Mouse (Mus musculus) MEL (cell line): ENCODE results near the gene Bckdhb. TPM values are rescaled to one million over a fixed set of nuclear protein-coding genes. Genes with fewer than 3 reads are reported as not detected.

Experiments used
- DNase-seq: peaks from one replicate; pipeline ENCODE4 v3.0.0; 2011; ENCODE audit warnings: low read depth, low spot score
- H3K27ac ChIP-seq: 2 replicates; pipeline ENCODE4 v1.5.1; 2012; ENCODE audit warnings: low read depth, mild to moderate bottlenecking, control low read depth, low read length, moderate library complexity; ENCODE audit not compliant: control insufficient read depth
- H3K27me3 ChIP-seq, 2 experiments: fragments of 150-350 bp in 1 of 2; sonication (generic) in 1 of 2; 2 replicates each; pipeline ENCODE4 v1.6.1; 2012; ENCODE audit warnings: low read length in 2 of 2, mild to moderate bottlenecking in 2 of 2, improper control_type of control experiment in 1 of 2, moderate library complexity in 1 of 2; ENCODE audit not compliant: insufficient read depth in 2 of 2, control insufficient read depth in 1 of 2
- H3K36me3 ChIP-seq, 2 experiments: 2 replicates each; pipeline ENCODE4 v1.6.1; 2012 to 2014; ENCODE audit warnings: low read length in 2 of 2, improper control_type of control experiment in 1 of 2, inconsistent platforms in 1 of 2, mild to moderate bottlenecking in 1 of 2; ENCODE audit not compliant: insufficient read depth in 2 of 2, control insufficient read depth in 1 of 2
- H3K4me1 ChIP-seq, 2 experiments: fragments of 150-350 bp in 1 of 2; sonication (generic) in 1 of 2; 2 replicates each; pipeline ENCODE4 v1.6.1; 2012; ENCODE audit warnings: low read length in 2 of 2, improper control_type of control experiment in 1 of 2, mild to moderate bottlenecking in 1 of 2; ENCODE audit not compliant: insufficient read depth in 2 of 2, control insufficient read depth in 1 of 2
- H3K4me3 ChIP-seq, 2 experiments: fragments of 150-350 bp in 1 of 2; sonication (generic) in 1 of 2; 2 replicates each; pipeline ENCODE4 v1.5.1; 2012; ENCODE audit warnings: low read depth in 2 of 2, low read length in 2 of 2, mild to moderate bottlenecking in 2 of 2, moderate library complexity in 2 of 2, control low read depth in 1 of 2, improper control_type of control experiment in 1 of 2; ENCODE audit not compliant: control insufficient read depth in 1 of 2, insufficient read depth in 1 of 2
- H3K79me2 ChIP-seq: 2 replicates; pipeline ENCODE4 v1.6.1; 2012; ENCODE audit warnings: mild to moderate bottlenecking, low read length, moderate library complexity; ENCODE audit not compliant: control insufficient read depth, poor library complexity, insufficient read depth
- H3K9ac ChIP-seq: 2 replicates; pipeline ENCODE4 v1.6.1; 2012; ENCODE audit warnings: low read depth, mild to moderate bottlenecking, control low read depth, low read length, moderate library complexity; ENCODE audit not compliant: control insufficient read depth, poor library complexity, severe bottlenecking
- H3K9me3 ChIP-seq: fragments of 150-350 bp; sonication (generic); replicated peaks from 2 replicates; pipeline ENCODE4 v1.6.1; 2012; ENCODE audit warnings: mild to moderate bottlenecking, low read length, improper control_type of control experiment, moderate library complexity; ENCODE audit not compliant: insufficient read depth
- BHLHE40 ChIP-seq: IDR thresholded peaks from 2 replicates; pipeline ENCODE4 v1.6.1; 2012; ENCODE audit warnings: low read depth, mild to moderate bottlenecking, inconsistent platforms, low read length, improper control_type of control experiment, borderline replicate concordance
- CHD2 ChIP-seq: IDR thresholded peaks from 2 replicates; pipeline ENCODE4 v1.6.1; 2011; ENCODE audit warnings: low read length, improper control_type of control experiment
- CTCF ChIP-seq, 3 experiments: IDR thresholded peaks in 2 of 3; conservative IDR thresholded peaks in 1 of 3; 2 replicates each; pipeline ENCODE4 v1.5.1; 2011 to 2012; ENCODE audit warnings: low read length in 3 of 3, low read depth in 2 of 3, mild to moderate bottlenecking in 2 of 3, improper control_type of control experiment in 1 of 3, inconsistent platforms in 1 of 3, mixed read lengths in 1 of 3, moderate library complexity in 1 of 3; ENCODE audit not compliant: control insufficient read depth in 1 of 3, insufficient read depth in 1 of 3, poor library complexity in 1 of 3, severe bottlenecking in 1 of 3
- E2F4 ChIP-seq: IDR thresholded peaks from 2 replicates; pipeline ENCODE4 v1.6.1; 2011; ENCODE audit warnings: low read depth, low read length, improper control_type of control experiment, borderline replicate concordance
- EP300 ChIP-seq, 2 experiments: IDR thresholded peaks; 2 replicates each; pipeline ENCODE4 v1.6.1; 2011; ENCODE audit warnings: improper control_type of control experiment in 2 of 2, low read length in 2 of 2, low read depth in 1 of 2, mild to moderate bottlenecking in 1 of 2
- ETS1 ChIP-seq: IDR thresholded peaks from 2 replicates; pipeline ENCODE4 v1.6.1; 2012; ENCODE audit warnings: low read depth, mild to moderate bottlenecking, inconsistent platforms, low read length, improper control_type of control experiment, moderate library complexity
- GATA1 ChIP-seq: IDR thresholded peaks from 2 replicates; pipeline ENCODE4 v1.6.1; 2011; ENCODE audit warnings: low read depth, low read length, improper control_type of control experiment
- HCFC1 ChIP-seq: IDR thresholded peaks from 2 replicates; pipeline ENCODE4 v1.6.1; 2012; ENCODE audit warnings: low read depth, mild to moderate bottlenecking, inconsistent platforms, low read length, improper control_type of control experiment, moderate library complexity
- JUND ChIP-seq: IDR thresholded peaks from 2 replicates; pipeline ENCODE4 v1.6.1; 2011; ENCODE audit warnings: low read depth, mild to moderate bottlenecking, improper control_type of control experiment, low read length
- KAT2A ChIP-seq: conservative IDR thresholded peaks from 2 replicates; pipeline ENCODE4 v1.6.1; 2012; ENCODE audit warnings: low read depth, low read length, improper control_type of control experiment, inconsistent platforms
- MAFK ChIP-seq: IDR thresholded peaks from 2 replicates; pipeline ENCODE4 v1.6.1; 2011; ENCODE audit warnings: low read depth, mild to moderate bottlenecking, low read length, improper control_type of control experiment, borderline replicate concordance
- MAZ ChIP-seq: IDR thresholded peaks from 2 replicates; pipeline ENCODE4 v1.6.1; 2012; ENCODE audit warnings: low read depth, mild to moderate bottlenecking, inconsistent platforms, low read length, improper control_type of control experiment
- MEF2A ChIP-seq: IDR thresholded peaks from 2 replicates; pipeline ENCODE4 v1.6.1; 2014; ENCODE audit warnings: low read depth, mild to moderate bottlenecking, inconsistent platforms, low read length, improper control_type of control experiment; ENCODE audit not compliant: poor library complexity, insufficient replicate concordance, severe bottlenecking; ENCODE audit errors: extremely low read depth
- MXI1 ChIP-seq: IDR thresholded peaks from 2 replicates; pipeline ENCODE4 v1.6.1; 2011; ENCODE audit warnings: mild to moderate bottlenecking, low read depth, low read length, improper control_type of control experiment
- MYB ChIP-seq: IDR thresholded peaks from 2 replicates; pipeline ENCODE4 v1.6.1; 2011; ENCODE audit warnings: mild to moderate bottlenecking, low read depth, low read length, improper control_type of control experiment
- MYC ChIP-seq: IDR thresholded peaks from 2 replicates; pipeline ENCODE4 v1.6.1; 2011; ENCODE audit warnings: low read depth, mild to moderate bottlenecking, low read length, improper control_type of control experiment, moderate library complexity
- POLR2A ChIP-seq, 2 experiments: IDR thresholded peaks; 2 replicates each; pipeline ENCODE4 v1.6.1; 2011 to 2012; ENCODE audit warnings: low read length in 2 of 2, mild to moderate bottlenecking in 2 of 2, control low read depth in 1 of 2, improper control_type of control experiment in 1 of 2, low read depth in 1 of 2, moderate library complexity in 1 of 2; ENCODE audit not compliant: control insufficient read depth in 1 of 2, insufficient read depth in 1 of 2, poor library complexity in 1 of 2
- POLR2AphosphoS2 ChIP-seq: IDR thresholded peaks from 2 replicates; pipeline ENCODE4 v1.6.1; 2011; ENCODE audit warnings: low read length, improper control_type of control experiment
- RCOR1 ChIP-seq: IDR thresholded peaks from 2 replicates; pipeline ENCODE4 v1.6.1; 2012; ENCODE audit warnings: low read depth, mild to moderate bottlenecking, inconsistent platforms, low read length, improper control_type of control experiment
- SIN3A ChIP-seq: IDR thresholded peaks from 2 replicates; pipeline ENCODE4 v1.6.1; 2012; ENCODE audit warnings: low read length, improper control_type of control experiment, inconsistent platforms
- SMC3 ChIP-seq: IDR thresholded peaks from 2 replicates; pipeline ENCODE4 v1.6.1; 2011; ENCODE audit warnings: low read depth, low read length, improper control_type of control experiment
- TAL1 ChIP-seq: IDR thresholded peaks from 2 replicates; pipeline ENCODE4 v1.6.1; 2012; ENCODE audit warnings: mild to moderate bottlenecking, inconsistent platforms, low read length, moderate library complexity, mixed read lengths
- TCF12 ChIP-seq: IDR thresholded peaks from 2 replicates; pipeline ENCODE4 v1.6.1; 2014; ENCODE audit warnings: low read depth, mild to moderate bottlenecking, inconsistent platforms, low read length, improper control_type of control experiment, moderate library complexity
- USF1 ChIP-seq: IDR thresholded peaks from 2 replicates; pipeline ENCODE4 v1.6.1; 2014; ENCODE audit warnings: low read depth, mild to moderate bottlenecking, inconsistent platforms, low read length, improper control_type of control experiment, moderate library complexity
- ZMIZ1 ChIP-seq: IDR thresholded peaks from 2 replicates; pipeline ENCODE4 v1.6.1; 2012; ENCODE audit warnings: low read depth, mild to moderate bottlenecking, inconsistent platforms, low read length, improper control_type of control experiment, moderate library complexity
- ZNF384 ChIP-seq: IDR thresholded peaks from 2 replicates; pipeline ENCODE4 v1.6.1; 2012; ENCODE audit warnings: low read depth, mild to moderate bottlenecking, inconsistent platforms, low read length, improper control_type of control experiment
- polyA plus RNA-seq, 2 experiments: library from polyadenylated mRNA; stranded (reverse) in 1 of 2; unstranded in 1 of 2; fragments of >175 nt in 1 of 2; fragments of >200 nt in 1 of 2; gene quantifications; 2 replicates each; pipeline versions ENCODE4 v1.2.1 to v1.2.4; 2012; ENCODE audit warnings: low replicate concordance in 2 of 2, low read depth in 1 of 2; ENCODE audit not compliant: insufficient read length in 2 of 2, insufficient read depth in 1 of 2, missing spikeins in 1 of 2
- total RNA-seq: library from RNA; depleted of rRNA; stranded (reverse); fragments of 300-350 nt; gene quantifications from 2 replicates; pipeline ENCODE4 v1.2.3, GENCODE M21; 2012

Bckdhb gene
- total and polyA plus RNA-seq, 3 experiments: 15.9 to 26.6 TPM; not detected in 1

GRCm38 (mm10) chr9:84107045-84107813 is 182.3 kb downstream of the Bckdhb start:
- DNase-seq: no peak
- peaks cover 6 to 24% of the 10 kb centered on the region in 2 experiments for H3K4me1 ChIP-seq
- no peaks in the 10 kb centered on the region for H3K79me2 ChIP-seq
- no peak overlapping the region for H3K27ac ChIP-seq
- H3K36me3 ChIP-seq: peaks cover 0 to 18% of the 10 kb centered on the region in 2 experiments; a peak in 2 of 4 replicates
- no peaks in the 10 kb centered on the region for H3K9me3 ChIP-seq
- H3K9ac ChIP-seq: no peak overlapping the region
- no peak overlapping the region for H3K4me3 ChIP-seq
- TF ChIP-seq TAL1: no peak
- TF ChIP-seq MAFK: no peak
- TF ChIP-seq CTCF (IDR thresholded peaks at IDR 0.05 in 2 of 3, conservative IDR thresholded peaks at IDR 0.05 in 1 of 3; ENCODE audit: control insufficient read depth in 1 of 3, insufficient read depth in 1 of 3, low read depth in 2 of 3, low read length in 3 of 3, poor library complexity in 1 of 3, severe bottlenecking in 1 of 3): no peak
- no peak for TF ChIP-seq MEF2A
- TF ChIP-seq E2F4: no peak
- no peak for TF ChIP-seq POLR2A (IDR thresholded peaks at IDR 0.05; ENCODE audit: control insufficient read depth in 1 of 2, insufficient read depth in 1 of 2, low read depth in 1 of 2, low read length in 2 of 2, poor library complexity in 1 of 2)
- no peak for TF ChIP-seq MXI1
- no peak for TF ChIP-seq EP300 (IDR thresholded peaks at IDR 0.05; ENCODE audit: low read depth in 1 of 2, low read length in 2 of 2)
- TF ChIP-seq ZNF384: no peak
- TF ChIP-seq USF1: no peak
- TF ChIP-seq HCFC1: no peak
- TF ChIP-seq ZMIZ1: no peak
- TF ChIP-seq RCOR1: no peak
- no peaks in the 10 kb centered on the region for H3K27me3 ChIP-seq

DNA sequence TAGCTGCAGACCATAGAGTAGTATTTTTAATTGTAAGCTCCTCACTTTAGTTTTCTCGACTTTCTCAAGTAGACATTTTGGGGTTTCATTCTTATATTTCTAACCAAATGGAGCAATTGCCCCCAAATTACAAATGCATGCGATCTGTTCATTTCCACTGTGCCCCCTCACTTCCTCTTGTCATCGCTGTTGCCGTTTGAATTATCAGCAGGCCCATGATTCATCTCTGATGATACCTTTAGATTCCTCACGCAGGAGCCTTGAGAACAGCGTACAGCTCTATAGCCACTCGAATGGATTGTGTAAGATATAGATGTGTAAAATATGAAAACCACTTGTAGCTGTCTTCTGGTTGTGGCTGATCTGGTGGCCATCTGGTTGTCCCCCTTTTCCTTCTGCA is 183.6 kb downstream of the Bckdhb start:
- Histone ChIP-seq H3K4me3 (0 out of 4 replicates have a peak overlapping the region, but pooled peaks of 1 of the 2 experiments have one; percentile 1), H3K9ac (no peak overlapping the region), H3K27me3 (no peaks in the 10 kb centered on the region), H3K36me3 (peaks cover 0 to 24% of the 10 kb centered on the region in 2 experiments; a peak in 2 of 4 replicates), H3K27ac (peak overlapping the region; percentile 10; the same call in 1 of the 2 replicates), H3K79me2 (no peaks in the 10 kb centered on the region), H3K4me1 (peaks cover 6 to 25% of the 10 kb centered on the region in 2 experiments), H3K9me3 (no peaks in the 10 kb centered on the region)
- peak; percentile 35 for DNase-seq
- TF ChIP-seq ZMIZ1 (no peak), CTCF (IDR thresholded peaks at IDR 0.05 in 2 of 3, conservative IDR thresholded peaks at IDR 0.05 in 1 of 3; ENCODE audit: control insufficient read depth in 1 of 3, insufficient read depth in 1 of 3, low read depth in 2 of 3, low read length in 3 of 3, poor library complexity in 1 of 3, severe bottlenecking in 1 of 3) (no peak), POLR2AphosphoS2 (no peak), KAT2A (no peak), GATA1 (peak; percentile 61), MYC (no peak), MEF2A (no peak), MXI1 (no peak), MAFK (no peak), SIN3A (no peak), RCOR1 (no peak), TCF12 (0 out of 2 replicates have a peak, but pooled peaks have one; percentile 6), TAL1 (no peak), JUND (no peak), USF1 (no peak), SMC3 (no peak), BHLHE40 (no peak), POLR2A (IDR thresholded peaks at IDR 0.05; ENCODE audit: control insufficient read depth in 1 of 2, insufficient read depth in 1 of 2, low read depth in 1 of 2, low read length in 2 of 2, poor library complexity in 1 of 2) (no peak), ETS1 (no peak), EP300 (IDR thresholded peaks at IDR 0.05; ENCODE audit: low read depth in 1 of 2, low read length in 2 of 2) (peak; percentile 70 to 71), MYB (peak; percentile 49; the same call in 1 of the 2 replicates), MAZ (no peak), CHD2 (no peak), HCFC1 (no peak)
